Mouse (Mus musculus) limb, embryonic 13.5 days (tissue): ENCODE data around the gene Olfr186. TPM values are rescaled to one million over a fixed set of nuclear protein-coding genes. Genes with fewer than 3 reads are reported as not detected.
"Not testable (repeated sequence)": the region's sequence is repeated elsewhere in the genome, so short reads cannot be mapped to it uniquely, and the experiment has no call there.

Experiments
- ATAC-seq: fragments of 200-750 bp; cut with Nextera tagmentation; 2 replicates; pipeline ENCODE4 v1.8.0; 2017; ENCODE audit warnings: low read depth, moderate number of reproducible peaks, moderate TSS enrichment; ENCODE audit not compliant: low FRiP score
- H3K27ac ChIP-seq: fragments of 300-500 bp; sonication (generic); 2 replicates; pipeline ENCODE4 v1.5.1; 2015; ENCODE audit warnings: inconsistent platforms, mild to moderate bottlenecking, moderate library complexity
- H3K27me3 ChIP-seq: fragments of 300-500 bp; sonication (generic); 2 replicates; pipeline ENCODE4 v1.6.1; 2015; ENCODE audit warnings: mild to moderate bottlenecking, inconsistent platforms
- H3K36me3 ChIP-seq: fragments of 300-500 bp; sonication (generic); 2 replicates; pipeline ENCODE4 v1.6.1; 2015; ENCODE audit warnings: inconsistent platforms, mild to moderate bottlenecking, moderate library complexity
- H3K4me1 ChIP-seq: fragments of 300-500 bp; sonication (generic); 2 replicates; pipeline ENCODE4 v1.6.1; 2015; ENCODE audit warnings: inconsistent platforms
- H3K4me2 ChIP-seq: fragments of 300-500 bp; sonication (generic); replicated peaks from 2 replicates; pipeline ENCODE4 v1.6.1; 2015; ENCODE audit warnings: inconsistent platforms, mild to moderate bottlenecking, moderate library complexity
- H3K4me3 ChIP-seq: fragments of 300-500 bp; sonication (generic); 2 replicates; pipeline ENCODE4 v1.5.1; 2015; ENCODE audit warnings: moderate library complexity, mild to moderate bottlenecking, inconsistent platforms
- H3K9ac ChIP-seq: fragments of 300-500 bp; sonication (generic); 2 replicates; pipeline ENCODE4 v1.6.1; 2015; ENCODE audit warnings: mild to moderate bottlenecking, inconsistent platforms
- H3K9me3 ChIP-seq: fragments of 300-500 bp; sonication (generic); 2 replicates; pipeline ENCODE4 v1.6.1; 2016; ENCODE audit warnings: inconsistent platforms
- WGBS: fragments of 180-500 bp; shearing (Covaris S2); methylation state at CpG from one replicate; pipeline ENCODE4 v1.1.7; 2015; 5-methylcytosine and 5-hydroxymethylcytosine counted together
- polyA plus RNA-seq: library from polyadenylated mRNA; unstranded; fragments of >200 nt; fragmentation: Nextera tagmentation; extraction: Ambion mirVana; gene quantifications from 2 replicates; pipeline ENCODE4 v1.2.1, GENCODE M21; 2015

The Olfr186 gene
- polyA plus RNA-seq, result not detected in 2 replicates

DNA sequence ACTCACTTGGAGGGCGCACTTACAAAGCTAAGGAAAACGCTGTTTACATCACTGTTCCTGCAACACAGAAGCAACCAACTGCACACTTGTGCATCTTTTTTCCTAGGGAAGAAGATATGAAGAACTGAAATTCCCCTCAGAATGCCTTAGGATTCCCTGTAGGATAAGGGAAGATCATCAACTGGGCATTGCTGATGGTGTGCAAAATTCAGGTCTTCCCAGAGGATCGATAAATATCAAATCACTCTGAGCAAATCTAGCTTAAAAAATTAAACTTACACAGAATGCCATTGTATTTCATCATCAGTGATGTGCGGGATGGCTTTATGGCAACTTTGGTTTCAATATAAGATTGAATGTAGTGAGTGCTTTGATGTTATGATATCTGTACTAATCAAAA is at the start of gene Olfr186:
TSS of gene Olfr186 (minus strand) at position 101 of the 400 bp plus-strand sequence.
- H3K4me3 ChIP-seq, result no peak within 1 kb of the TSS
- no peak within 1 kb of the TSS for H3K9ac ChIP-seq
- no peaks in the 10 kb centered on the region for H3K36me3 ChIP-seq
- no peaks in the 10 kb centered on the region for H3K27me3 ChIP-seq
- no peak within 1 kb of the TSS for H3K4me2 ChIP-seq
- no peak within 1 kb of the TSS for H3K27ac ChIP-seq
- WGBS, result 92% methylated on average over 4 of the region's 4 CpGs
- no peak for ATAC-seq
- no peaks in the 10 kb centered on the region for H3K9me3 ChIP-seq
- no peaks in the 10 kb centered on the region for H3K4me1 ChIP-seq

DNA sequence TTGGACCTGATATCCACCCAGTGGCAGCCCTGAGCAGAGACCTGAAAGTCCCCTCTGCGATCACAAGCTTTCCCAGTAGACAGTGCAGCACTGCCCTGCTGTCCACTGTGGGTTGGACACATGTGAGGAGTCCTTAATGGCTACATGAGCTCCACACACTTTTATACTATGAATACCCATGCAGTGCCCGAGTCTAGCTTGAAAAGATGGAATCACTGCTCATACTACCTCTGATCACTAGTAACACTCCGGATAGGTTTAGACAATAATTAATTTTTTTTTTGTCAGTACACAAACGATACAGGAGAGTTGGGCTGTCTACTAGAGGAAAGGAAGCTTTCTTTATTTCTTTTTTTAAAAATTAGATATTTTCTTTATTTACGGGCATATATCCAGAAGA is 47.8 kb upstream of the Olfr186 start, which contains the start of gene Olfr190:
TSS of gene Olfr190 (minus strand) at position 101 of the 400 bp plus-strand sequence.
- no peak for ATAC-seq
- H3K4me3 ChIP-seq, result no peak within 1 kb of the TSS
- no peaks in the 10 kb centered on the region for H3K27me3 ChIP-seq
- no peaks in the 10 kb centered on the region for H3K4me1 ChIP-seq
- no peak within 1 kb of the TSS for H3K4me2 ChIP-seq
- H3K9me3 ChIP-seq, result no peaks in the 10 kb centered on the region
- 90% methylated on average over 5 of the region's 5 CpGs for WGBS
- H3K27ac ChIP-seq, result no peak within 1 kb of the TSS
- H3K9ac ChIP-seq, result no peak within 1 kb of the TSS
- H3K36me3 ChIP-seq, result no peaks in the 10 kb centered on the region

DNA sequence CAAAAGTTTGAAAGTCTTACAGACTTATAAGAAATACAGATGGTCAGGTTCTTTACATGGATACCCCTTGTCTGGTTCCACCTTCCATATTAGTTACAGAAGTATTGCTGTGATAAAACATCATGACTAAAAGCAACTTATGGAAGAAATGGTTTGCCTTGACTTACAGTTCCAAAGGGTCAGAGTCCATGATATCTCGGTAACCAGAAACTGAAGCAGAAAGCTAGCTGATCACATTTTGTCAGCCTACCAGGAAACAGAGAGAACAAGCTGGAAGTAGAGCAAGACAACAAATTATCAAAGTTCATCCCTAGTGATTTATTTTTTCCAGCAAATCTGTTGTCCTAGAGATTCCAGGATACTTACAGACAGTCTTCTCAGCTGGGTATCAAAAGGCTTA is 43.4 kb upstream of the Olfr186 start:
- no peaks in the 10 kb centered on the region for H3K9me3 ChIP-seq

DNA sequence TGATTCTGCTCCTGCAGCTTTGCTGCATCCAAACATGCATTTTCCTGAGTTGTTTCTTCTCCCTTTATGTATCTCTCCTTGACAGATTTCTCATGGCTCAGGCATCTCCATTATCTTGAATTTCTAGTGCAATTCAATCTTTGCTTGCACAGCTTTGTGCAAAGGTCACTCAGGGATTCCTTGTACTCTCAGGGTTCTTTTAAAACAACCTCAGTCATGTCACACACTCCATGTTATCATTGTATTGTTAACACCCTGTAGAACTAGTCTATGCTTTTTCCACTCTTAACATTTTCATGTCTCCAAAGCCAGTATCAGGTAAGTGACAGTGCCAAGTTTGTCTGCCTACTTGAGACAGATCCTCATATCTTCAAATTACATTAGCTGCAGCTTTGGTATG is 41.7 kb upstream of the Olfr186 start:
- H3K9me3 ChIP-seq, result no peaks in the 10 kb centered on the region
- H3K27me3 ChIP-seq, result no peaks in the 10 kb centered on the region
- H3K36me3 ChIP-seq, result no peaks in the 10 kb centered on the region
- H3K27ac ChIP-seq, result no peak overlapping the region
- H3K4me2 ChIP-seq, result no peak overlapping the region
- ATAC-seq, result no peak
- no peak overlapping the region for H3K9ac ChIP-seq
- no peak overlapping the region for H3K4me3 ChIP-seq
- no peaks in the 10 kb centered on the region for H3K4me1 ChIP-seq

More for the DNA sequence above, 43.4 kb upstream of the Olfr186 start:
- H3K9ac ChIP-seq, result no peak overlapping the region
- WGBS, result 90% methylated on average over 1 of the region's 1 CpGs
- no peaks in the 10 kb centered on the region for H3K4me1 ChIP-seq
- H3K36me3 ChIP-seq, result no peaks in the 10 kb centered on the region
- no peaks in the 10 kb centered on the region for H3K27me3 ChIP-seq
- no peak overlapping the region for H3K4me2 ChIP-seq
- H3K4me3 ChIP-seq, result no peak overlapping the region
- no peak for ATAC-seq
- H3K27ac ChIP-seq, result no peak overlapping the region

DNA sequence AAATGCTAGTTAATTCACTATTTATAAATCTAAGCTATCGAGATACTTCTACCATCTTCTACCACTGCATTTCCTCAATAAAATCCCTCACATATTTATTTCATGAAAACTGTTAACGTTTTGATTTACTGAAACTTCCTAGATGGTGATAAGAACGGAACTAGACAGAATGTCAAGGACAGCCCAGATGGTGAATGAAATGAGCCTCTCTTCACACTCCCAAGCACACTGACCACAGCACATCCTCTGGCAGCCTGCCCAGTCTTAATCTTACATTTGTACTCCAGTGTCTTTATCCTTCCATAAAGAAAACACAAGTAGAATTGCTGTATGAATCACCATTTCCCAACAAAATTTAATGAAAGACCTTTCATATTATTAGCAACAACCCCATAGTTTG is 32.3 kb upstream of the Olfr186 start:
- 68% methylated on average over 3 of the region's 3 CpGs for whole genome bisulfite sequencing
- not testable (repeated sequence) for ATAC-seq

DNA sequence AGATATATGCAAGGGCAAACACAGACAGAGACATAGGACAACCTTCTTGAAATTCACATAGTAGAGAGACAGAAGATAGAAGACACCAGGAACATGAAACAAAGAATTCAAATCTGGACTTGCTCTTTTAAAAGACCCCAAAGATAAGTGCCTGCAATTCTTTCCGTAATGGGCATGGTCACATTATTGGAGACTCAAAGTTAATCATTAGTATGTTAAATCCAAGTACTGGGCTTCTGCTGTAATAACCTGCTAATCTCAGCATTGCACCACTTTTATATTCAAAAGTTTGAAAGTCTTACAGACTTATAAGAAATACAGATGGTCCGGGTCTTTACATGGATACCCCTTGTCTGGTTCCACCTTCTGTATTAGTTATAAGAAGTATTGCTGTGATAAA is 19.2 kb upstream of the Olfr186 start:
- H3K4me2 ChIP-seq, ATAC-seq, H3K27me3 ChIP-seq, H3K27ac ChIP-seq, H3K36me3 ChIP-seq, H3K4me1 ChIP-seq, H3K4me3 ChIP-seq, H3K9ac ChIP-seq, H3K9me3 ChIP-seq: not testable (repeated sequence)
- WGBS, result 95% methylated on average over 2 of the region's 2 CpGs

More for the DNA sequence above, 32.3 kb upstream of the Olfr186 start:
- not testable (repeated sequence) for H3K9me3 ChIP-seq, H3K4me1 ChIP-seq, H3K27me3 ChIP-seq, H3K4me3 ChIP-seq, H3K27ac ChIP-seq, H3K9ac ChIP-seq, H3K36me3 ChIP-seq, H3K4me2 ChIP-seq

DNA sequence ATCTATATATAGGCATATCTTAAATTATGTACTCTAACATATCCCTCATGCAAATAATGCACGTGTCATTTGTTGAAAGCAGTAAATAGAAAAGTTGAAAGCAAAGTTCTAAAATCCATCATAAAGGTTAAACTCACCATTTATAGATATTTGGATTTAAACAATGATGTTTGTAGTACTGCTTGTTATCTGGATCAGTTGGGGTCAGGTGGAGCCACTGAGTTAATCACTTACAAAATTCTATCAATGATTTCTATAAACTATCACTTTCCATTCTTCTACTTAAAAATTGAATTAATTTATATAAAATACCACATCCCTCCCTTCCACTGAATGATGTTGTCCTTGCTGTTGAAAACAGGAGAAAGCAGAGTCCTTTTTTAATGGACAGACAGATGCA is 18.8 kb upstream of the Olfr186 start:
- no peaks in the 10 kb centered on the region for H3K36me3 ChIP-seq
- no peak overlapping the region for H3K27ac ChIP-seq
- WGBS, result 76% methylated on average over 1 of the region's 1 CpGs
- no peak overlapping the region for H3K4me2 ChIP-seq
- no peaks in the 10 kb centered on the region for H3K9me3 ChIP-seq
- no peak for ATAC-seq
- no peaks in the 10 kb centered on the region for H3K27me3 ChIP-seq
- no peak overlapping the region for H3K9ac ChIP-seq
- no peaks in the 10 kb centered on the region for H3K4me1 ChIP-seq
- no peak overlapping the region for H3K4me3 ChIP-seq

DNA sequence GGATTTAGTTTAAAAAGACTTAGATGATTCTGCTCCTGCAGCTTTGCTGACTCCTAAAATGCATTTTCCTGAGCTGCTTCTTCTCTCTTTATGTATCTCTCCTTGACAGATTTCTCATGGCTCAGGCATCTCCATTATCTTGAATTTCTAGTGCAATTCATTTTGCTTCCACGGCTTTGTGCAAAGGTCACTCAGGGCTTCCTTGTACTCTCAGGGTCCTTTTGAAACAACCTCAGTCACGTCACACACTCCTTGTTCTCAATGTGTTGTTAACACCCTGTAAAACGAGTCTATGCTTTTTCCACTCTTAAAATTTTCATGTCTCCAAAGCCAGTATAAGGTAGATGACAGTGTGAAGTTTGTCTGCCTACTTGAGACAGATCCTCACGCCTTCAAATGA is 17.5 kb upstream of the Olfr186 start:
- no peak for ATAC-seq
- Histone ChIP-seq H3K9ac (no peak overlapping the region), H3K4me1 (no peaks in the 10 kb centered on the region), H3K27ac (no peak overlapping the region), H3K4me3 (no peak overlapping the region), H3K4me2 (no peak overlapping the region), H3K27me3 (no peaks in the 10 kb centered on the region), H3K9me3 (no peaks in the 10 kb centered on the region), H3K36me3 (no peaks in the 10 kb centered on the region)
- WGBS, result 72% methylated on average over 4 of the region's 4 CpGs

DNA sequence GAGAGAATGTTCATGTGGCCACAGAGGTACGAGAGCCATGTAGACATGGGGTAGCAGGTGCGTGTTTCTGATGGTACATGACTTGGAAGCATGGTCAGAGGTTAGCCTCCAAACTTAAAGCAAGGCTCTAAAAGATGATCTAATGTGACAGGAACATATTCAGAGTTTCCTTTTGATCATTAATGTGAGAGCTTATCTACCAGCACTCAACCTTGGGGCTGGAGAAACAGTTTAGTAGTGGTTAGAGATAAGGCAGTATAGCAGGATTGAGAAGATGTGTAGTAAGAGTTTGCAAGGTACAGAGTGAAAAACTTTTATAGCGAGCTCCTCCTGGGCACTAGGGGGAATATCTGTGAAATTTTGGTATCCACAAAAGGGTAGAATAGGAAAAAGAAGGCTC is 15.7 kb upstream of the Olfr186 start:
- H3K9ac ChIP-seq, result no peak overlapping the region
- 82% methylated on average over 3 of the region's 3 CpGs for WGBS
- no peaks in the 10 kb centered on the region for H3K9me3 ChIP-seq
- H3K4me2 ChIP-seq, result no peak overlapping the region
- no peak overlapping the region for H3K27ac ChIP-seq
- H3K4me1 ChIP-seq, result no peaks in the 10 kb centered on the region
- no peak for ATAC-seq
- H3K4me3 ChIP-seq, result no peak overlapping the region
- no peaks in the 10 kb centered on the region for H3K27me3 ChIP-seq
- no peaks in the 10 kb centered on the region for H3K36me3 ChIP-seq

DNA sequence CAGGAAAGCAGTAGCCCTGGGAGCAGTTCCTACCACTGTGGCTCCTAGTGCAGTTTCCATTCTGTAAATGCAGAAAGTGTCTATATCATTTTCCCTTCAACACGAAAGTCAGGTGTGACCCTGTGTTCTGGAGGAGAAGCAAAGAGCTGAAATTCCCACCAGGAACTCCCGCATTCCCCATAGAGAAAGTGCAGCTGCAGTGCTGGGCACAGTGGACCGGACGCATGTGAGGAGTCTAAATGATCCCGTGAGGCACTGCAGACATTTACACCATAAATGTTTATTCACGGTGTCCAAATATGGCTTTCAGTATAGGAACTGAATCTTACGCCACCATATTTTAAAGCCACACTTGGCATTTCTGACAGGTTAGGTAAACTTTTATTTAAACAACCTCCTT is 9.6 kb upstream of the Olfr186 start, which contains the start of gene Olfr187:
TSS of gene Olfr187 (minus strand) at position 58 of the 400 bp plus-strand sequence.
- H3K4me3 ChIP-seq, result no peak within 1 kb of the TSS
- H3K9ac ChIP-seq, result no peak within 1 kb of the TSS
- ATAC-seq, result no peak
- H3K4me2 ChIP-seq, result no peak within 1 kb of the TSS
- H3K27ac ChIP-seq, result no peak within 1 kb of the TSS
- no peaks in the 10 kb centered on the region for H3K9me3 ChIP-seq
- H3K4me1 ChIP-seq, result no peaks in the 10 kb centered on the region
- no peaks in the 10 kb centered on the region for H3K27me3 ChIP-seq
- WGBS, result 87% methylated on average over 7 of the region's 7 CpGs
- no peaks in the 10 kb centered on the region for H3K36me3 ChIP-seq

DNA sequence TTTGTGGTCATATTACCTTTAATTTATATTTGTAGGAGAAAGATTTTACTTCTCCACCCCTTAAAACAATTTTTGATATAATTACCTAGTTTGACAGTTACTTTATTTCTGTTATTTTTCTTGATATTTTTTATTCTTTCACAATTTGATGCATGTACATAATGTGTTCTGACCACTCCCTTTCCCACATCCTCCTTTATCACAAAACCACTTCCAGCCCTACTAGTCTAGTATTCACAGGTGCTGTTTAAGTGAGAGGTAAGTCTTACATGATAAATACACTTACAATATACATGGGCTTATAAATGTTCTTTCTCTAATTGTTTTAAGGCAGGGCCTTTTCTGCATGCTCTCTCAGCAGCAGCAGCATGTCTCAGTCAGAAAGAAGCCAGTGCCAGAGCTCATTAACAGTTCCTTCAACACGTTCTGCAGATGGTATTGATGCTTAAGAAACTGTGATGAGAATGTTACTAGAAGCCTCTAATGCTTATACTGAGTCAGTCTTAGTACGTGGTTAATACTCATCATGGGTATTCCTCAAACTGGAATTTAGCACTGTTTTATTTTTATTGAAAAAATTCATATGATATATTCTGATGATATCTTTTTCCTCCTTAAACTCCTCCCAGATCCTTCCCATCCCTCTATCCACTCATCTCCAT is 16.6 kb downstream of the Olfr186 start:
- no peaks in the 10 kb centered on the region for H3K36me3 ChIP-seq
- H3K9ac ChIP-seq, result no peak overlapping the region
- no peaks in the 10 kb centered on the region for H3K4me1 ChIP-seq
- H3K27ac ChIP-seq, result no peak overlapping the region
- no peak for ATAC-seq
- no peak overlapping the region for H3K4me3 ChIP-seq
- no peaks in the 10 kb centered on the region for H3K9me3 ChIP-seq
- WGBS, result 64% methylated on average over 2 of the region's 2 CpGs
- no peak overlapping the region for H3K4me2 ChIP-seq
- no peaks in the 10 kb centered on the region for H3K27me3 ChIP-seq

DNA sequence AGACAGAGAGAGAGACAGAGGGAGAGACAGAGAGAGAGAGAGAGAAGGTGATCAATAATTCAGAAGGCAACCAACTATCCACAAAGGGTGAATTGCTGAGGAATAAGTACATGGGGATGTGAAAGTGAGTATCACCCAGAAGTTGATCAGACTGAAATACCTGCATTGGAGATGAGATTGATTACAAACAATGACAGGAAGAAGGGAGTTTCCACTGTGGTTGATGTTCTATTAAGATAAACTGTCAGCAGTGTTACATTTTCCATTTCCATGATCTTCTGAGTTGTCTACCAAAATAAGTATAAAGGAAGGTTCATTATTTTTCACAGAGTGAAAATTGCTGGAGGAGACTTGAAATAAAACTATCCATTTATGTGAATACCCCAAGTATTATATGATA is 22.9 kb downstream of the Olfr186 start:
- ATAC-seq, result no peak
- no peak overlapping the region for H3K9ac ChIP-seq
- no peaks in the 10 kb centered on the region for H3K4me1 ChIP-seq
- H3K27me3 ChIP-seq, result no peaks in the 10 kb centered on the region
- no peak overlapping the region for H3K27ac ChIP-seq
- no peak overlapping the region for H3K4me2 ChIP-seq
- no peaks in the 10 kb centered on the region for H3K36me3 ChIP-seq
- no peaks in the 10 kb centered on the region for H3K9me3 ChIP-seq
- no peak overlapping the region for H3K4me3 ChIP-seq

DNA sequence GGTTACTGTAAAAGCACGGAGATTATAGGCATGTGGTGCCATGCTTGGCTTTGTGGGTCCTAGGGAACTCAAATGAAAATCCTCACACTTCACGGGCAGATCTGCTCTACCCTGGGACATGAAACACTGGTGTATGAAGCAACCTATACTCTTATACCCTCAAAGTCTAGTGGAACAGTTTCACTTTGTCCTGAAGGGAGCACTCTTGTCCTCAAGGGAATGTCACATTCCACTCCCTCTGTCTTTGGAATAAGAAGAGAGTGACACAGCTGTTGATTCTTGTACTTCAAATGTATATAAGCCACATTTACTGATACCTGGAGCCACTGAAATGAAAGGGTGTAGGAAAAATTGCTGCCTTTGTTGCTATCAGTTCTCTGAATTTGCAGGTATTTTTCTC is 35.0 kb downstream of the Olfr186 start, which contains the start of gene Olfr183:
TSS of gene Olfr183 (plus strand) at position 301 of the 400 bp plus-strand sequence.
- Histone ChIP-seq H3K27ac (no peak within 1 kb of the TSS), H3K4me2 (no peak within 1 kb of the TSS), H3K27me3 (no peaks in the 10 kb centered on the region), H3K4me1 (no peaks in the 10 kb centered on the region), H3K9ac (no peak within 1 kb of the TSS), H3K36me3 (no peaks in the 10 kb centered on the region), H3K4me3 (no peak within 1 kb of the TSS), H3K9me3 (no peaks in the 10 kb centered on the region)
- 71% methylated on average over 2 of the region's 2 CpGs for WGBS
- ATAC-seq, result no peak
